Mouse (Mus musculus) brown adipose tissue, adult 24 weeks (tissue): ENCODE results near the gene Hdac7. TPM values are rescaled to one million over a fixed set of nuclear protein-coding genes. Genes with fewer than 3 reads are reported as not detected.
A peak's percentile ranks its signal among the peaks of the same experiment; 100 is the strongest.

Source experiments
- H3K27ac ChIP-seq: fragments of 200-500 bp; replicated peaks from 2 replicates; pipeline ENCODE4 v1.5.1; 2012; ENCODE audit warnings: low read depth, mild to moderate bottlenecking, low read length
- H3K4me1 ChIP-seq: fragments of 200-500 bp; 2 replicates; pipeline ENCODE4 v1.6.1; 2012; ENCODE audit warnings: low read length, mixed read lengths; ENCODE audit not compliant: control insufficient read depth, insufficient read depth, insufficient read length
- H3K4me3 ChIP-seq: fragments of 200-500 bp; 2 replicates; pipeline ENCODE4 v1.5.1; 2012; ENCODE audit warnings: low read depth, mild to moderate bottlenecking, low read length, moderate library complexity; ENCODE audit not compliant: insufficient read depth
- polyA plus RNA-seq: library from polyadenylated mRNA; stranded (reverse); fragments of >200 nt; gene quantifications from 2 replicates; pipeline ENCODE4 v1.2.4, GENCODE M21; 2012; ENCODE audit not compliant: missing spikeins, insufficient read depth, insufficient read length

Gene Hdac7
- polyA plus RNA-seq, 1 experiment, result 10.2 TPM

GRCm38 (mm10) chr15:97751676-97752075 lies 92.6 kb downstream of the Hdac7 start:
- Histone ChIP-seq H3K27ac (0 out of 2 replicates have a peak overlapping the region, but pooled peaks have one; percentile 51), H3K4me1 (peaks cover 16% of the 10 kb centered on the region), H3K4me3 (no peak overlapping the region)

- Histone ChIP-seq H3K4me3 (no peak overlapping the region), H3K27ac (peak overlapping the region; percentile 57), H3K4me1 (peaks cover 12% of the 10 kb centered on the region)
Observed at GRCm38 (mm10) chr15:97750697-97751096, 93.6 kb downstream of the Hdac7 start.

GRCm38 (mm10) chr15:97749841-97750240 lies 94.5 kb downstream of the Hdac7 start:
- H3K4me1 ChIP-seq, result peaks cover 12% of the 10 kb centered on the region
- H3K4me3 ChIP-seq, result no peak overlapping the region
- no peak overlapping the region for H3K27ac ChIP-seq

- Histone ChIP-seq H3K4me3 (no peak overlapping the region), H3K4me1 (peaks cover 12% of the 10 kb centered on the region), H3K27ac (no peak overlapping the region)
Observed at GRCm38 (mm10) chr15:97749397-97749796, 94.9 kb downstream of the Hdac7 start.

- no peak overlapping the region for H3K4me3 ChIP-seq
- no peak overlapping the region for H3K27ac ChIP-seq
- H3K4me1 ChIP-seq, result peaks cover 10% of the 10 kb centered on the region
Observed at GRCm38 (mm10) chr15:97748964-97749363, 95.3 kb downstream of the Hdac7 start.

- peaks cover 4% of the 10 kb centered on the region for H3K4me1 ChIP-seq
- no peak overlapping the region for H3K27ac ChIP-seq
- H3K4me3 ChIP-seq, result no peak overlapping the region
Observed at GRCm38 (mm10) chr15:97748309-97748708, 96.0 kb downstream of the Hdac7 start.

GRCm38 (mm10) chr15:97747486-97747885 lies 96.8 kb downstream of the Hdac7 start:
- peaks cover 4% of the 10 kb centered on the region for H3K4me1 ChIP-seq
- no peak overlapping the region for H3K4me3 ChIP-seq
- H3K27ac ChIP-seq, result no peak overlapping the region

GRCm38 (mm10) chr15:97746748-97747147 lies 97.6 kb downstream of the Hdac7 start:
- peaks cover 4% of the 10 kb centered on the region for H3K4me1 ChIP-seq
- no peak overlapping the region for H3K27ac ChIP-seq
- no peak overlapping the region for H3K4me3 ChIP-seq

GRCm38 (mm10) chr15:97746278-97746677 lies 98.0 kb downstream of the Hdac7 start:
- H3K4me1 ChIP-seq, result peaks cover 4% of the 10 kb centered on the region
- peak overlapping the region; percentile 17; the same call in 1 of the 2 replicates for H3K27ac ChIP-seq
- H3K4me3 ChIP-seq, result no peak overlapping the region

GRCm38 (mm10) chr15:97745331-97745730 lies 99.0 kb downstream of the Hdac7 start:
- 0 out of 2 replicates have a peak overlapping the region, but pooled peaks have one; percentile 17 for H3K27ac ChIP-seq
- no peaks in the 10 kb centered on the region; the same call in 1 of the 2 replicates for H3K4me1 ChIP-seq
- no peak overlapping the region for H3K4me3 ChIP-seq

GRCm38 (mm10) chr15:97744930-97745329 lies 99.4 kb downstream of the Hdac7 start:
- Histone ChIP-seq H3K4me3 (no peak overlapping the region), H3K4me1 (no peaks in the 10 kb centered on the region; the same call in 1 of the 2 replicates), H3K27ac (no peak overlapping the region)

- H3K27ac ChIP-seq, result no peak overlapping the region
- H3K4me1 ChIP-seq, result no peaks in the 10 kb centered on the region; the same call in 1 of the 2 replicates
- no peak overlapping the region for H3K4me3 ChIP-seq
Observed at GRCm38 (mm10) chr15:97743961-97744525, 100.3 kb downstream of the Hdac7 start.

GRCm38 (mm10) chr15:97743210-97743609 lies 101.1 kb downstream of the Hdac7 start:
- no peak overlapping the region for H3K4me3 ChIP-seq
- H3K4me1 ChIP-seq, result no peaks in the 10 kb centered on the region; the same call in 1 of the 2 replicates
- no peak overlapping the region; the same call in 1 of the 2 replicates for H3K27ac ChIP-seq
